Mouse (Mus musculus) central nervous system, embryonic 18 days (tissue): ENCODE measurements around the gene Ttc33. TPM values are rescaled to one million over a fixed set of nuclear protein-coding genes. Genes with fewer than 3 reads are reported as not detected.

Experiments used
- polyA plus RNA-seq: library from polyadenylated mRNA; depleted of rRNA; stranded (reverse); fragments of >200 nt; gene quantifications from 2 replicates; pipeline ENCODE4 v1.2.3, GENCODE M21; 2012; rRNA removed

Gene Ttc33
- polyA plus RNA-seq: 33.5 and 34.4 TPM in 2 replicates

GRCm38 (mm10) chr15:5185366-5186292 lies at the start of gene Ttc33:
Gene Ttc33, plus strand, starts transcription at chr15:5185525.

GRCm38 (mm10) chr15:5143361-5144020 lies 41.8 kb upstream of the Ttc33 start, which contains the start of gene Prkaa1:
Gene Prkaa1, plus strand, starts transcription at chr15:5143861.

GRCm38 (mm10) chr15:5243959-5244905 lies 58.9 kb downstream of the Ttc33 start, which contains the start of gene Ptger4:
Gene Ptger4, minus strand, starts transcription at chr15:5244187.

Other genes starting within 250 kb of the Ttc33 start
- gene C7, start 121.8 kb upstream of the Ttc33 start, polyA plus RNA-seq: 0.20 and 0.25 TPM in 2 replicates
- 0.36 and 0.62 TPM in 2 replicates for gene Card6, start 77.0 kb upstream of the Ttc33 start, polyA plus RNA-seq
- gene Rpl37, start 68.9 kb upstream of the Ttc33 start, polyA plus RNA-seq: 1,341 and 1,479 TPM in 2 replicates
- gene Prkaa1, start 41.7 kb upstream of the Ttc33 start, polyA plus RNA-seq: 12.3 and 12.9 TPM in 2 replicates
- gene Ptger4, start 58.7 kb downstream of the Ttc33 start, polyA plus RNA-seq: 0.90 and 1.0 TPM in 2 replicates